Mouse (Mus musculus) heart, embryonic 14.5 days (tissue): ENCODE measurements around the gene Adcy9. TPM values are rescaled to one million over a fixed set of nuclear protein-coding genes. Genes with fewer than 3 reads are reported as not detected.

Experiments
- ATAC-seq: fragments of 200-750 bp; cut with Nextera tagmentation; 2 replicates; pipeline ENCODE4 v1.8.0; 2017; ENCODE audit warnings: low read depth, moderate TSS enrichment; ENCODE audit not compliant: insufficient number of reproducible peaks, insufficient read depth, low FRiP score
- H3K27ac ChIP-seq, 2 experiments: fragments of 200-500 bp in 1 of 2; fragments of 300-500 bp in 1 of 2; sonication (generic) in 1 of 2; replicated peaks in 1 of 2; 2 replicates each; pipeline ENCODE4 v1.5.1; 2012 to 2014; ENCODE audit warnings: low read depth in 2 of 2, low read length in 2 of 2, control low read depth in 1 of 2, mild to moderate bottlenecking in 1 of 2, mixed read lengths in 1 of 2; ENCODE audit not compliant: control insufficient read depth in 1 of 2, insufficient read depth in 1 of 2
- H3K27me3 ChIP-seq: fragments of 300-500 bp; sonication (generic); 2 replicates; pipeline ENCODE4 v1.6.1; 2014; ENCODE audit warnings: mild to moderate bottlenecking, low read length, control low read depth; ENCODE audit not compliant: control insufficient read depth, insufficient read depth
- H3K36me3 ChIP-seq: fragments of 300-500 bp; sonication (generic); 2 replicates; pipeline ENCODE4 v1.6.1; 2014; ENCODE audit warnings: mild to moderate bottlenecking, control low read depth, low read length, mixed read lengths; ENCODE audit not compliant: control insufficient read depth, insufficient read depth
- H3K4me1 ChIP-seq, 2 experiments: fragments of 200-500 bp in 1 of 2; fragments of 300-500 bp in 1 of 2; sonication (generic) in 1 of 2; 2 replicates each; pipeline ENCODE4 v1.6.1; 2012 to 2014; ENCODE audit warnings: low read length in 2 of 2, control low read depth in 1 of 2, mixed read lengths in 1 of 2; ENCODE audit not compliant: control insufficient read depth in 2 of 2, insufficient read depth in 2 of 2
- H3K4me2 ChIP-seq: fragments of 300-500 bp; sonication (generic); 2 replicates; pipeline ENCODE4 v1.6.1; 2014; ENCODE audit warnings: mild to moderate bottlenecking, low read length
- H3K4me3 ChIP-seq, 2 experiments: fragments of 200-500 bp in 1 of 2; fragments of 300-500 bp in 1 of 2; sonication (generic) in 1 of 2; 2 replicates each; pipeline ENCODE4 v1.5.1; 2012 to 2014; ENCODE audit warnings: low read length in 2 of 2, mild to moderate bottlenecking in 2 of 2, control low read depth in 1 of 2, low read depth in 1 of 2, moderate library complexity in 1 of 2; ENCODE audit not compliant: control insufficient read depth in 1 of 2, insufficient read depth in 1 of 2
- H3K9ac ChIP-seq: fragments of 300-500 bp; sonication (generic); 2 replicates; pipeline ENCODE4 v1.6.1; 2014; ENCODE audit warnings: mild to moderate bottlenecking, low read length
- H3K9me3 ChIP-seq: fragments of 300-500 bp; sonication (generic); 2 replicates; pipeline ENCODE4 v1.6.1; 2016; ENCODE audit warnings: low read length, control low read depth; ENCODE audit not compliant: control insufficient read depth
- WGBS: fragments of 180-500 bp; shearing (Covaris S2); extraction: QIAGEN DNeasy Blood & Tissue Kit; methylation state at CpG from one replicate; pipeline ENCODE4 v1.1.7; 2014; 5-methylcytosine and 5-hydroxymethylcytosine counted together
- polyA plus RNA-seq: library from polyadenylated mRNA; unstranded; fragments of >200 nt; fragmentation: Nextera tagmentation; extraction: Ambion mirVana; gene quantifications from 2 replicates; pipeline ENCODE4 v1.2.1, GENCODE M21; 2014

The Adcy9 gene
- polyA plus RNA-seq, result 1.5 and 1.8 TPM in 2 replicates

DNA sequence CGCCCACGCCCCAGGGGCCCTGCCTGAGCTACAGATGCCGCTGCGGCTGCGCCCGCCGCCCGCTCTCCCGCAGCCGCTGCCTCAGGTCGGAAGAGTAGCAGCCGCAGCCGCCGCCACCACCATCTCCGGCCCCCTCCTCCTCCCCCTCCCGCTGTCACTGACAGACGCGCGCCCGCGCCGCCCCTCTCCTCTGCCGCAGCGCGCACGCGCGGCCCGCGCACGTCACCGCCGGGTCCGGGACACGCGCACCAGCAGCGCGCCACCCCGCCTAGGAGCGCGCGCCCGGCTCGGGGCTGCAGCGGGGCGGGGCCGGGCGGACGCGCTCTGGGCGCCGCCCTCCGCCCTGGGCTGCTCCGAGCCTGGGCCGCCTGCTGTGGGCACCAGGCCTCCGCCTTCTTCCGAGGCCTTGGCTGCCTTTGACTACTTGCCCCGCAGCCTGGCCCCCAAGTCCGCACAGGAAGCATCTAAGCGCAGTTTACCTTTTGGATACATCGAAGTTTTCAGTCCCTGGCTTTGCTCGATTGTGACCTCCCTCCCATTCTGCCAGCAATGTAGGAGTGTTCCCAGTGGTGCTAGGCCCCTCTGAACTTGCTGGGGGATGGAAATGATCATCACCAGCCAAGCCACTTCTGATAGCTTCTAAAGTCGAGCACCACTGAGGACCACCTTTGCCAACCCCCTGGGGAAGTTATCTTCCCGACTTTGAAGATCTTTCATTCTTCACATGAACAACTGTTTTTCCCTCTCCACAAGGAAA, at the start of gene Adcy9:
TSS of gene Adcy9 (minus strand) at position 201 of the 757 bp plus-strand sequence.
- Histone ChIP-seq H3K4me1 (peaks cover 11 to 17% of the 10 kb centered on the region in 2 experiments; a peak in 3 of 4 replicates), H3K27me3 (peaks cover 16% of the 10 kb centered on the region)
- WGBS, result 2% methylated on average over 41 of the region's 64 CpGs

DNA sequence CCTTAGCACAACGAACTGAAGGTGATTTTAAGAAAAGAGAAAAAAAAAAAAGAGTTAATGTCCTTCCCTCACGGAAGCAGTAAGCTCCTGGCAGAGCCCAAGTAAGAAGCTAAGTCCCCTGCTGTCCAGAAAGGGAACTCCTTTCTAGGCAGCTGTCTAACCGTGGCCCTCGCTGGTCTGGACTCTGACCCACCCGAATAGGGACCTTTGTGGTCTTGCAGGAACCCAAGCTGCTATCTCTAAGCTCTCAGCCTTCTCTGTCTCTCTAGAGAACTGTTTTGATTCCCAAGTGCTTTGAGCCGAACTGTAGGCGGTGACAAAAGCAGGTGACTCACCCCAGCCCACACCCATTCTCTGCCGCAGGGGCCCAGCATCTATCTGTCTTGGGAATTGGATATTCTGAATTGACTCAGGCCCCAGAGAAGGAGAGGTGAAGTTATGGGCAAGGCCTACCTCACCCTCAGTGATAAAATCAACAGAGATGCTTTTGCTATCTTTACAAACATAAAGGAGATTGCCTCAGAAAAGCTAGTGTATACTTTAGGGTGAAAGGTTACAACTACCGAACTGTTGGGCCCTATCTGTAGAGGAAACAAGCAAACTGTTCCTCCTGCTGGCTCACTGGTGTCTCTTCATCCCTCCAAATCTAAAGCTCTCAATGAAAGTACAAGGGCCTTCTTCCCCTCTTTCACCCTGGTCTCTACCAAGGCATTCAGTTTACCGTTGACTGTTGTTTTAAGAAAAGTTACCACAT, 49.5 kb upstream of the Adcy9 start:
- Histone ChIP-seq H3K4me2 (no peak overlapping the region), H3K4me1 (peaks cover 2 to 5% of the 10 kb centered on the region in 2 experiments; a peak in 2 of 4 replicates), H3K27me3 (no peaks in the 10 kb centered on the region), H3K4me3 (no peak overlapping the region), H3K9me3 (no peaks in the 10 kb centered on the region), H3K9ac (no peak overlapping the region), H3K27ac (no peak overlapping the region), H3K36me3 (no peaks in the 10 kb centered on the region)
- 43% methylated on average over 10 of the region's 10 CpGs for WGBS
- no peak for ATAC-seq

More for the DNA sequence above, at the start of gene Adcy9:
- H3K4me3 ChIP-seq, result peak within 1 kb of the TSS; percentile 65 to 92
- H3K4me2 ChIP-seq, result peak within 1 kb of the TSS; percentile 100
- no peaks in the 10 kb centered on the region for H3K36me3 ChIP-seq
- ATAC-seq, result peak; percentile 95
- no peaks in the 10 kb centered on the region for H3K9me3 ChIP-seq
- H3K9ac ChIP-seq, result peak within 1 kb of the TSS; percentile 81
- peak within 1 kb of the TSS; percentile 53 to 56; a peak in 3 of 4 replicates for H3K27ac ChIP-seq

DNA sequence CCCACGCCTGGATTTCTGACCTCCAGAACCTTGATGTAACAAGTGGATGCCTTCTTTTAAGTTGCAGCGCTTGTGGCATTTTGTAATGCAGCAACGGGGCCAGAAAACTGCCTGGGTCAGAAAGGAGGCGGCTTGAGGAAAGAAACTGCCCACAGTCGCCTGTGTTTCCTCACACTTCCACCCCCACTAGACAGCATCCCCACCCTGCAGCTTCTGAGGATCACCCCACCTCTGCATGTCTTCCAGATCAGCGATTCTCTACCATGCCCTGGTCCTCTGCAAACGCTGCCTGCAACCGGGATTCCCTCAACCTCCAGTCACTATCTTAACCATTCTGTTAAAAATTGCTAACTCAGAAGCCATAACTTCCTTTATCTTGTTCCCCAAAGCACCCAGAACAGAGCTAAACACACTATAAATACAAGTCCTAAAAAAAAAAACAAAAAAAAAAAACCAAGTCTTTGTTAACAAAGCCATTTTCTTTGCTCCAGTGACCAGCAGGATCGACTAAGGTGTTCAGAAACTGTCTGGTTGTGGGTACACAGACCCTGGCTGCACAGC, 44.3 kb upstream of the Adcy9 start:
- 72% methylated on average over 9 of the region's 9 CpGs for WGBS
- Histone ChIP-seq H3K9me3 (no peaks in the 10 kb centered on the region), H3K36me3 (no peaks in the 10 kb centered on the region), H3K27me3 (no peaks in the 10 kb centered on the region), H3K4me2 (no peak overlapping the region), H3K9ac (no peak overlapping the region), H3K4me3 (no peak overlapping the region), H3K27ac (no peak overlapping the region), H3K4me1 (no peaks in the 10 kb centered on the region)
- no peak for ATAC-seq

DNA sequence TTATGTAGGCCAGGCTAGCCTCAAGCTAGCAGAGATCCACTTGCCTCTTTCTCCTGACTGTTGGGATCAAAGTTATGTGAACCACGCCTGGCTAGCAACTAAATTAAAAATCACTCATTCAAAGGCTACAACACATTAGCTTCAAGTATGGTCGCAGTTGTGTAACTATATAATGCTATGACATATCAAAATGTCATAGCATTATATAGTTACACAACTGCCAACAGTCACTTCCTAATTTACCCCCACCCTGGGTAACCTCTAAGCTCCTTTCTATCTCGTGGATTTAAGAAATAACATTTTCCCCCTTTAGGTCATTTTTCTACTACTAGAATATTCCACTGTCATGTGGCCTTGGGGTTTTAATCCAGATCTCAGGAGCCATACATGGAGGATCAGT, 37.6 kb upstream of the Adcy9 start:
- no peaks in the 10 kb centered on the region for H3K4me1 ChIP-seq
- no peaks in the 10 kb centered on the region for H3K27me3 ChIP-seq
- 76% methylated on average over 3 of the region's 3 CpGs for WGBS
- ATAC-seq, result no peak
- no peak overlapping the region for H3K4me3 ChIP-seq
- no peak overlapping the region for H3K4me2 ChIP-seq
- H3K9ac ChIP-seq, result no peak overlapping the region
- H3K27ac ChIP-seq, result no peak overlapping the region
- H3K9me3 ChIP-seq, result no peaks in the 10 kb centered on the region
- no peaks in the 10 kb centered on the region for H3K36me3 ChIP-seq

DNA sequence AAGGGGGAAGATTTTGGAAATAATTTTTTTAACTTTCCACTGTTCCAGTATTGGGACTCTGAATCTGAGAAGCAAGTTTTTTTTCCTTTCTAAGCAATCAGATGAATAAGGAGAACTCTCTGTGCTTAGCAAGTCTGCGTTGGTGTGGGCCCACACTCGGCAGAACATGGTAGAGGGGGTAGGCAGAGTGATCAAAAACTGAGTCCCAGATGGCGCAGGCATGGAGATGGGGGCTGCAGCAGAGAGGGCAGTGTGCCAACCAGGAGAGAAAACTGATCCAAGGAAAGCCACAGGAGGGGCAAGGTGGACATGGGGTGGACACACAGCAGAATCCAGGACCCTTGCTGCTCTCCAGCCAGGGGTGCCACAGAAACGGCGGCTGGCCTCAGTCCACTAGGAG, 36.1 kb upstream of the Adcy9 start:
- H3K4me1 ChIP-seq, result no peaks in the 10 kb centered on the region
- H3K27ac ChIP-seq, result no peak overlapping the region
- no peaks in the 10 kb centered on the region for H3K36me3 ChIP-seq
- H3K27me3 ChIP-seq, result no peaks in the 10 kb centered on the region
- H3K4me2 ChIP-seq, result no peak overlapping the region
- H3K9me3 ChIP-seq, result no peaks in the 10 kb centered on the region
- H3K9ac ChIP-seq, result no peak overlapping the region
- no peak overlapping the region for H3K4me3 ChIP-seq
- WGBS, result 87% methylated on average over 5 of the region's 5 CpGs
- ATAC-seq, result no peak

DNA sequence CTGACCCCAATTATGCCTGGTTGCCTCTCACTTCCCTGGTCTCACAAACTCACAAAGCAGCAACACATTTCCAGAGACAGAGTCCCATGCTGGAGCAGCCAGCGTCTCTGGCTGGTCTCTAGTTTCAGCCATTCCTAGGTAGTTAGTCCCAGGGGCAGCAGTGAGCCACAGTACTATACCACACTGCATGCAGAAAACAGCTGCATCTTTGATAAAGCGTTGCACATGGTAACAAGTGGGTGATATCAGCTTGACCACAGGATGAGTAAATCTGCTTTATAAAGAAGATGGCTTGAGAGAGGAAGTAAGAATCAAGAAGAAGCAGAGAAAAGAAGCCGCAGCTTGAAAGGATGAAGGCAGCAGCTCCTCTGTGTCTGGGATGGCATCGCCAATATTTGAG, 35.4 kb upstream of the Adcy9 start:
- WGBS, result 76% methylated on average over 4 of the region's 4 CpGs
- Histone ChIP-seq H3K27ac (no peak overlapping the region), H3K9ac (no peak overlapping the region), H3K4me2 (no peak overlapping the region), H3K27me3 (no peaks in the 10 kb centered on the region), H3K9me3 (no peaks in the 10 kb centered on the region), H3K4me1 (no peaks in the 10 kb centered on the region), H3K4me3 (no peak overlapping the region), H3K36me3 (no peaks in the 10 kb centered on the region)
- no peak for ATAC-seq

DNA sequence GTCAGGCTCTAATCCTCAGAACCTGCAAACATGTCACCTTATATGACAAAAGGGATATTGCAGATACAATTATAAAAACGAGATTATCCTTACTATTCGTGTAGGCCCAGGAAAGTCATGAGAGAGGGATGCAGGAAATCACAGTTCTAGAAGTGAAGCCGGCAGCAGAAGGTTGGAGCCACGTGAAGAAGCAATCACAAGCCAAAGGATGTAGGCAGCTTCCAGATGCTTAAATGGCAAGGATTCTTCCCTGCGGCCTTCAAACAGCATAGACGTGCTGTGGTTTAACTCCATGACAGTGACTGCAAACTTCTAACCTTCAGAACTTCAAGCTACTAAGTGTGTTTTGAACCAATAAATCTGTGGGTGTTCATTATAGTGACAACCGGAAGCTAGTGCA, 34.3 kb upstream of the Adcy9 start:
- Histone ChIP-seq H3K36me3 (no peaks in the 10 kb centered on the region), H3K27me3 (no peaks in the 10 kb centered on the region), H3K9me3 (no peaks in the 10 kb centered on the region), H3K4me2 (no peak overlapping the region), H3K4me1 (no peaks in the 10 kb centered on the region), H3K27ac (no peak overlapping the region), H3K9ac (no peak overlapping the region), H3K4me3 (no peak overlapping the region)
- ATAC-seq, result no peak
- 77% methylated on average over 7 of the region's 7 CpGs for WGBS
